Mouse (Mus musculus): ENCODE data around the gene Cdh12. TPM values are rescaled to one million over a fixed set of nuclear protein-coding genes. Genes with fewer than 3 reads are reported as not detected.
"Not testable (repeated sequence)": the region's sequence is repeated elsewhere in the genome, so short reads cannot be mapped to it uniquely, and the experiment has no call there.

The Cdh12 gene
- polyA plus RNA-seq, 1 experiment from 2014 or later = 1.2 TPM

- Histone ChIP-seq H3K9ac (ENCODE audit: low read depth, low read length) (no peak overlapping the region), H3K4me3 (ENCODE audit: low read depth, low read length) (no peak overlapping the region), H3K4me2 (replicated peaks; ENCODE audit: low read depth, low read length) (no peak overlapping the region), H3K9me3 (ENCODE audit: control insufficient read depth, low read length) (no peaks in the 10 kb centered on the region), H3K27ac (ENCODE audit: low read depth, low read length) (no peak overlapping the region), H3K36me3 (ENCODE audit: control insufficient read depth, insufficient read depth, low read length) (no peaks in the 10 kb centered on the region), H3K4me1 (replicated peaks; ENCODE audit: control insufficient read depth, insufficient read depth, low read length) (no peaks in the 10 kb centered on the region), H3K27me3 (ENCODE audit: control insufficient read depth, insufficient read depth, low read length) (no peaks in the 10 kb centered on the region)
- no peak for DNase-seq (ENCODE audit: low spot score)
- no peak for ATAC-seq (ENCODE audit: low FRiP score)
Observed at GRCm38 (mm10) chr15:21132999-21133398, 683.9 kb downstream of the Cdh12 start.

- Histone ChIP-seq H3K36me3 (ENCODE audit: control insufficient read depth, insufficient read depth, low read length) (no peaks in the 10 kb centered on the region), H3K27ac (ENCODE audit: low read depth, low read length) (no peak overlapping the region), H3K9me3 (ENCODE audit: control insufficient read depth, low read length) (no peaks in the 10 kb centered on the region), H3K27me3 (ENCODE audit: control insufficient read depth, insufficient read depth, low read length) (no peaks in the 10 kb centered on the region), H3K4me1 (replicated peaks; ENCODE audit: control insufficient read depth, insufficient read depth, low read length) (no peaks in the 10 kb centered on the region), H3K4me3 (ENCODE audit: low read depth, low read length) (no peak overlapping the region), H3K9ac (ENCODE audit: low read depth, low read length) (no peak overlapping the region), H3K4me2 (replicated peaks; ENCODE audit: low read depth, low read length) (no peak overlapping the region)
- ATAC-seq (ENCODE audit: low FRiP score) = no peak
- WGBS = 74% methylated on average over 4 of the region's 4 CpGs
- no peak for DNase-seq (ENCODE audit: low spot score)
Observed at GRCm38 (mm10) chr15:21146896-21147295, 697.8 kb downstream of the Cdh12 start.

- Histone ChIP-seq H3K9me3 (ENCODE audit: control insufficient read depth, low read length) (no peaks in the 10 kb centered on the region), H3K27ac (ENCODE audit: low read depth, low read length) (no peak overlapping the region), H3K4me2 (replicated peaks; ENCODE audit: low read depth, low read length) (no peak overlapping the region), H3K27me3 (ENCODE audit: control insufficient read depth, insufficient read depth, low read length) (no peaks in the 10 kb centered on the region), H3K9ac (ENCODE audit: low read depth, low read length) (no peak overlapping the region), H3K4me3 (ENCODE audit: low read depth, low read length) (no peak overlapping the region), H3K4me1 (replicated peaks; ENCODE audit: control insufficient read depth, insufficient read depth, low read length) (no peaks in the 10 kb centered on the region), H3K36me3 (ENCODE audit: control insufficient read depth, insufficient read depth, low read length) (no peaks in the 10 kb centered on the region)
- no peak for DNase-seq (ENCODE audit: low spot score)
- WGBS = 87% methylated on average over 3 of the region's 3 CpGs
- no peak for ATAC-seq (ENCODE audit: low FRiP score)
Observed at GRCm38 (mm10) chr15:21153602-21154001, 704.5 kb downstream of the Cdh12 start.

GRCm38 (mm10) chr15:21179727-21180126 is 730.7 kb downstream of the Cdh12 start:
- H3K4me2 ChIP-seq (replicated peaks; ENCODE audit: low read depth, low read length) = no peak overlapping the region
- DNase-seq (ENCODE audit: low spot score) (no peak), ATAC-seq (ENCODE audit: low FRiP score) (no peak)
- H3K36me3 ChIP-seq (ENCODE audit: control insufficient read depth, insufficient read depth, low read length) = no peaks in the 10 kb centered on the region
- H3K4me1 ChIP-seq (replicated peaks; ENCODE audit: control insufficient read depth, insufficient read depth, low read length) = no peaks in the 10 kb centered on the region
- WGBS = 68% methylated on average over 5 of the region's 5 CpGs
- no peak overlapping the region for H3K4me3 ChIP-seq (ENCODE audit: low read depth, low read length)
- H3K27ac ChIP-seq (ENCODE audit: low read depth, low read length) = no peak overlapping the region
- no peaks in the 10 kb centered on the region for H3K27me3 ChIP-seq (ENCODE audit: control insufficient read depth, insufficient read depth, low read length)
- H3K9me3 ChIP-seq (ENCODE audit: control insufficient read depth, low read length) = no peaks in the 10 kb centered on the region
- H3K9ac ChIP-seq (ENCODE audit: low read depth, low read length) = no peak overlapping the region

- 56% methylated on average over 4 of the region's 4 CpGs for WGBS
- Histone ChIP-seq H3K27me3 (ENCODE audit: control insufficient read depth, insufficient read depth, low read length) (no peaks in the 10 kb centered on the region), H3K9ac (ENCODE audit: low read depth, low read length) (no peak overlapping the region), H3K36me3 (ENCODE audit: control insufficient read depth, insufficient read depth, low read length) (no peaks in the 10 kb centered on the region), H3K4me3 (ENCODE audit: low read depth, low read length) (no peak overlapping the region), H3K27ac (ENCODE audit: low read depth, low read length) (no peak overlapping the region), H3K4me2 (replicated peaks; ENCODE audit: low read depth, low read length) (no peak overlapping the region), H3K9me3 (ENCODE audit: control insufficient read depth, low read length) (no peaks in the 10 kb centered on the region), H3K4me1 (replicated peaks; ENCODE audit: control insufficient read depth, insufficient read depth, low read length) (no peaks in the 10 kb centered on the region)
- DNase-seq (ENCODE audit: low spot score) (no peak), ATAC-seq (ENCODE audit: low FRiP score) (no peak)
Observed at GRCm38 (mm10) chr15:21180191-21180590, 731.1 kb downstream of the Cdh12 start.

- no peak overlapping the region for H3K9ac ChIP-seq (ENCODE audit: low read depth, low read length)
- no peak overlapping the region for H3K27ac ChIP-seq (ENCODE audit: low read depth, low read length)
- H3K4me2 ChIP-seq (replicated peaks; ENCODE audit: low read depth, low read length) = no peak overlapping the region
- H3K27me3 ChIP-seq (ENCODE audit: control insufficient read depth, insufficient read depth, low read length) = no peaks in the 10 kb centered on the region
- no peaks in the 10 kb centered on the region for H3K4me1 ChIP-seq (replicated peaks; ENCODE audit: control insufficient read depth, insufficient read depth, low read length)
- no peak for DNase-seq (ENCODE audit: low spot score)
- no peak overlapping the region for H3K4me3 ChIP-seq (ENCODE audit: low read depth, low read length)
- ATAC-seq (ENCODE audit: low FRiP score) = no peak
- 64% methylated on average over 1 of the region's 1 CpGs for WGBS
- no peaks in the 10 kb centered on the region for H3K9me3 ChIP-seq (ENCODE audit: control insufficient read depth, low read length)
- H3K36me3 ChIP-seq (ENCODE audit: control insufficient read depth, insufficient read depth, low read length) = no peaks in the 10 kb centered on the region
Observed at GRCm38 (mm10) chr15:21185799-21186198, 736.7 kb downstream of the Cdh12 start.

GRCm38 (mm10) chr15:21210089-21210488 is 761.0 kb downstream of the Cdh12 start:
- not testable (repeated sequence) for DNase-seq (ENCODE audit: low spot score); H3K9ac ChIP-seq (ENCODE audit: low read depth, low read length); ATAC-seq (ENCODE audit: low FRiP score); H3K27ac ChIP-seq (ENCODE audit: low read depth, low read length); H3K36me3 ChIP-seq (ENCODE audit: control insufficient read depth, insufficient read depth, low read length); H3K9me3 ChIP-seq (ENCODE audit: control insufficient read depth, low read length); H3K27me3 ChIP-seq (ENCODE audit: control insufficient read depth, insufficient read depth, low read length); H3K4me3 ChIP-seq (ENCODE audit: low read depth, low read length); H3K4me1 ChIP-seq (replicated peaks; ENCODE audit: control insufficient read depth, insufficient read depth, low read length); H3K4me2 ChIP-seq (replicated peaks; ENCODE audit: low read depth, low read length)
- 89% methylated on average over 2 of the region's 2 CpGs for WGBS

- 93% methylated on average over 5 of the region's 5 CpGs for WGBS
Observed at GRCm38 (mm10) chr15:21223006-21223405, 773.9 kb downstream of the Cdh12 start.

GRCm38 (mm10) chr15:21261318-21261717 is 812.3 kb downstream of the Cdh12 start:
- ATAC-seq (ENCODE audit: low FRiP score) (no peak), DNase-seq (ENCODE audit: low spot score) (no peak)
- Histone ChIP-seq H3K27me3 (ENCODE audit: control insufficient read depth, insufficient read depth, low read length) (no peaks in the 10 kb centered on the region), H3K9me3 (ENCODE audit: control insufficient read depth, low read length) (no peaks in the 10 kb centered on the region), H3K4me2 (replicated peaks; ENCODE audit: low read depth, low read length) (no peak overlapping the region), H3K4me3 (ENCODE audit: low read depth, low read length) (no peak overlapping the region), H3K4me1 (replicated peaks; ENCODE audit: control insufficient read depth, insufficient read depth, low read length) (no peaks in the 10 kb centered on the region), H3K27ac (ENCODE audit: low read depth, low read length) (no peak overlapping the region), H3K36me3 (ENCODE audit: control insufficient read depth, insufficient read depth, low read length) (no peaks in the 10 kb centered on the region), H3K9ac (ENCODE audit: low read depth, low read length) (no peak overlapping the region)
- WGBS = 93% methylated on average over 2 of the region's 2 CpGs

More at GRCm38 (mm10) chr15:21223006-21223405, 773.9 kb downstream of the Cdh12 start:
- Histone ChIP-seq H3K27ac (ENCODE audit: low read depth, low read length) (no peak overlapping the region), H3K9me3 (ENCODE audit: control insufficient read depth, low read length) (no peaks in the 10 kb centered on the region), H3K27me3 (ENCODE audit: control insufficient read depth, insufficient read depth, low read length) (no peaks in the 10 kb centered on the region), H3K4me2 (replicated peaks; ENCODE audit: low read depth, low read length) (no peak overlapping the region), H3K4me3 (ENCODE audit: low read depth, low read length) (no peak overlapping the region), H3K36me3 (ENCODE audit: control insufficient read depth, insufficient read depth, low read length) (no peaks in the 10 kb centered on the region), H3K9ac (ENCODE audit: low read depth, low read length) (no peak overlapping the region), H3K4me1 (replicated peaks; ENCODE audit: control insufficient read depth, insufficient read depth, low read length) (no peaks in the 10 kb centered on the region)
- DNase-seq (ENCODE audit: low spot score) (no peak), ATAC-seq (ENCODE audit: low FRiP score) (no peak)
